Mouse (Mus musculus): ENCODE data around the gene Six2.

DNA sequence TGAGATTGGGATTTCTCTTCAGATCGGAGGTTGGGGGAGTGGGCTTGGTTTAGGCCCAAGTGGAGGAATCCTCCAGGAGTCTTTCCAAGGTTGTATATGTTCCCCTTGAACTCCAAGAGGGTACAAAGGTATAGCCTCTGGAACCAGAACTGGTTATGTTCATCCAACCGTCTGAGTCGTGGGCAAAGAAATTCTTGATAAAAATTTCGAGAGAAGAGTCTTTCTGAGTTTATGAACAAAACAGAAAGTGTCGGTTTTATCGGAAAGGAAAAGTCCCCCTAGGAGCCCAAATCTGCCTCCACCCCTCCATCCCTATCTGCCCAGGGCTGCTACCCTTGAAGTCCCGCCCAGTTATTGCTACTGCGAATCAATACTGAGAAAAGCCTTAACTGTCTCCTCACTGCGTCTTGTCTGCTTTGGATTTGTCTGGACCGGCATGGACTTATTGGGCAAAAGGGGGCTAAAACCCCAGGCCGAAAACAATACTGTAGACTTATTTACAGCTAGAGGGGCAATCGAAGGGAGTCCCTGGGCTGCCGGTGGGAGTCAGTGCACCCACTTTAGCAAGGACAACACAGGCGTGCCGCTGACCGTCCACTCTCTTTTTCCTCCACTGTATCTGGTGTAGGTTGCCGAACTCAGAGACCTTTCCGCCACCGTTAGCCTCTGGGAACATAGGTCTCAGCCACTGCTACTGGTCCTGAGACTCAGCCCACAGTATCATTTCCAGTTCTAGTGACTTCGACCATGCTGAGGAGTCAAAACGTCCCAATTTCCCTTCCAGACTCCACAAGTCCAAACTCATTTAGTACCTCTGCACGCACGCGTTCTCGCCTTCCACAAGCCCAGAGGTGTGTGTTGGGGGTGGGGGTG lies 4.7 kb downstream of the Six2 start:
- no peak for TF ChIP-seq CTCF (IDR thresholded peaks at IDR 0.05; ENCODE audit: low read depth)
- TF ChIP-seq EP300 (IDR thresholded peaks at IDR 0.05; ENCODE audit: low read depth), result no peak
